Comparison of ENCODE assay signal across 8 mouse cellular contexts in the genomic region with DNA sequence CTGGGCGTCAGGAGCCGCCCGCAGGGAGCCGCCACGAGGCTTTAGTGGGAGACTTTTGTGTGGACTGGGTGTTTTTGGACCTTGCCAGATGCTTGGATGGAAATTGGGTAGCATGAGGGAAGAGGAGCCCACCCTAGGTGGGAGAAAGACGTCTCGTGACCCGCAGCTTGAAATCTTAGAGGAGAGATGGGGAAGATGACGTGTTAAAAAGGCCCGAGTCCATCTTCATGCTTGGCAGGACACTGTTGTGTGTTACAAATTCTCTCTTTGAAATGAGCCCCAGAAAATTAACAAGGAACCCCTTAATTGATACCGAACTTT. TPM values are rescaled to one million over a fixed set of nuclear protein-coding genes. Genes with fewer than 3 reads are reported as not detected.
DNase-seq lines count a peak whose midpoint lies in the region; ATAC-seq and TF ChIP-seq lines count a peak whose summit lies in the region.

No protein-coding gene starts in this region.

- peaks cover 4% of the 10 kb centered on the region; the same call in 1 of the 2 replicates for H3K4me1 ChIP-seq in lung, embryonic 14.5 days (ENCODE audit: insufficient read depth)
- peaks cover 14% of the 10 kb centered on the region for H3K4me1 ChIP-seq in embryonic facial prominence, embryonic 14.5 days (ENCODE audit: control insufficient read depth, insufficient read depth, low read length)
- peaks cover 7% of the 10 kb centered on the region; the same call in 1 of the 2 replicates for H3K4me1 ChIP-seq in intestine, postnatal 0 days (replicated peaks; ENCODE audit: control insufficient read depth, insufficient read depth, low read length)
- peaks cover 21% of the 10 kb centered on the region for H3K4me1 ChIP-seq in neural tube, embryonic 15.5 days

- WGBS in lung, embryonic 14.5 days, result 5% methylated on average over 11 of the region's 11 CpGs
- WGBS in embryonic facial prominence, embryonic 14.5 days, result 5% methylated on average over 11 of the region's 11 CpGs
- WGBS in intestine, postnatal 0 days, result 7% methylated on average over 11 of the region's 11 CpGs
- 3% methylated on average over 11 of the region's 11 CpGs for WGBS in neural tube, embryonic 15.5 days

- peaks cover 34% of the 10 kb centered on the region for H3K36me3 ChIP-seq in lung, embryonic 14.5 days (ENCODE audit: insufficient read depth)
- H3K36me3 ChIP-seq in embryonic facial prominence, embryonic 14.5 days (ENCODE audit: control insufficient read depth, insufficient read depth, low read length), result peaks cover 33% of the 10 kb centered on the region
- H3K36me3 ChIP-seq in intestine, postnatal 0 days (ENCODE audit: control insufficient read depth, insufficient read depth), result peaks cover 32% of the 10 kb centered on the region
- H3K36me3 ChIP-seq in neural tube, embryonic 15.5 days, result peaks cover 31% of the 10 kb centered on the region

- TF ChIP-seq CTCF in lung, embryonic 14.5 days (IDR thresholded peaks at IDR 0.05; ENCODE audit: low read depth), result no peak
- no peak for TF ChIP-seq CTCF in intestine, postnatal 0 days (IDR thresholded peaks at IDR 0.05; ENCODE audit: low read depth)

- no peaks in the 10 kb centered on the region for H3K27me3 ChIP-seq in lung, embryonic 14.5 days (ENCODE audit: insufficient read depth, low read length)
- H3K27me3 ChIP-seq in embryonic facial prominence, embryonic 14.5 days (replicated peaks; ENCODE audit: control insufficient read depth, insufficient read depth, low read length), result no peaks in the 10 kb centered on the region
- H3K27me3 ChIP-seq in intestine, postnatal 0 days (replicated peaks; ENCODE audit: control insufficient read depth, insufficient read depth, low read length), result no peaks in the 10 kb centered on the region
- H3K27me3 ChIP-seq in neural tube, embryonic 15.5 days (replicated peaks), result no peaks in the 10 kb centered on the region

- H3K9me3 ChIP-seq in lung, embryonic 14.5 days (ENCODE audit: low read depth, low read length), result no peaks in the 10 kb centered on the region; the same call in 1 of the 2 replicates
- H3K9me3 ChIP-seq in embryonic facial prominence, embryonic 14.5 days (ENCODE audit: control insufficient read depth, low read length), result no peaks in the 10 kb centered on the region
- no peaks in the 10 kb centered on the region for H3K9me3 ChIP-seq in intestine, postnatal 0 days (ENCODE audit: control insufficient read depth)
- H3K9me3 ChIP-seq in neural tube, embryonic 15.5 days (replicated peaks), result no peaks in the 10 kb centered on the region

- H3K4me3 ChIP-seq in lung, embryonic 14.5 days (ENCODE audit: low read depth, low read length), result peak overlapping the region; percentile 78
- peak overlapping the region; percentile 82 for H3K4me3 ChIP-seq in embryonic facial prominence, embryonic 14.5 days (ENCODE audit: low read depth, low read length)
- peak overlapping the region; percentile 87 for H3K4me3 ChIP-seq in intestine, postnatal 0 days (ENCODE audit: low read depth, low read length)
- peak overlapping the region; percentile 89 for H3K4me3 ChIP-seq in neural tube, embryonic 15.5 days (replicated peaks)

- H3K4me2 ChIP-seq in lung, embryonic 14.5 days, result peak overlapping the region; percentile 88
- peak overlapping the region; percentile 92 for H3K4me2 ChIP-seq in embryonic facial prominence, embryonic 14.5 days (ENCODE audit: low read depth, low read length)
- H3K4me2 ChIP-seq in intestine, postnatal 0 days (replicated peaks; ENCODE audit: low read depth), result peak overlapping the region; percentile 86
- H3K4me2 ChIP-seq in neural tube, embryonic 15.5 days, result peak overlapping the region; percentile 69

- H3K9ac ChIP-seq in lung, embryonic 14.5 days, result peak overlapping the region; percentile 88
- peak overlapping the region; percentile 97 for H3K9ac ChIP-seq in embryonic facial prominence, embryonic 14.5 days (ENCODE audit: low read depth, low read length)
- H3K9ac ChIP-seq in intestine, postnatal 0 days (ENCODE audit: low read depth, low read length), result peak overlapping the region; percentile 94
- peak overlapping the region; percentile 98 for H3K9ac ChIP-seq in neural tube, embryonic 15.5 days (replicated peaks)

- ATAC-seq in lung, embryonic 14.5 days (ENCODE audit: insufficient read depth), result no peak
- ATAC-seq in embryonic facial prominence, embryonic 14.5 days (ENCODE audit: low read depth), result no peak
- no peak for ATAC-seq in intestine, postnatal 0 days
- ATAC-seq in neural tube, embryonic 15.5 days (ENCODE audit: low FRiP score), result peak; percentile 58

- no peak for DNase-seq in lung, embryonic 14.5 days
- DNase-seq in lung, postnatal 4 days, result no peak
- DNase-seq in embryonic facial prominence, embryonic 14.5 days (ENCODE audit: low spot score), result no peak
- DNase-seq in frontal cortex, postnatal 25 days (ENCODE audit: low spot score in 2 of 2), result no peak
- DNase-seq in layer of hippocampus, postnatal 10 days (ENCODE audit: low spot score in 2 of 2), result no peak
- no peak for DNase-seq in kidney, postnatal 4 days

- peak overlapping the region; percentile 99 for H3K27ac ChIP-seq in lung, embryonic 14.5 days (ENCODE audit: low read depth)
- H3K27ac ChIP-seq in embryonic facial prominence, embryonic 14.5 days (replicated peaks; ENCODE audit: low read depth, low read length), result peak overlapping the region; percentile 98
- H3K27ac ChIP-seq in intestine, postnatal 0 days (ENCODE audit: low read depth, low read length), result peak overlapping the region; percentile 98
- peak overlapping the region; percentile 100 for H3K27ac ChIP-seq in neural tube, embryonic 15.5 days (replicated peaks)

RNA-seq across cellular contexts. Expression of a gene that starts 0.6 kb away (rescaled TPM):
- polyA plus RNA-seq in lung, embryonic 14.5 days (2014; fragmentation: Nextera tagmentation; extraction: Ambion mirVana), result 22.5 and 23.6 TPM in 2 replicates
- polyA plus RNA-seq in embryonic facial prominence, embryonic 14.5 days (2014; fragmentation: Nextera tagmentation; extraction: Ambion mirVana), result 13.6 and 17.8 TPM in 2 replicates
- polyA plus RNA-seq in intestine, postnatal 0 days (2015; fragmentation: Nextera tagmentation; extraction: Ambion mirVana), result 14.9 and 15.7 TPM in 2 replicates
- polyA plus RNA-seq in neural tube, embryonic 15.5 days (2015; fragmentation: Nextera tagmentation; extraction: Ambion mirVana), result 21.2 and 22.1 TPM in 2 replicates
- total RNA-seq in layer of hippocampus, postnatal 10 days (2021), result 10 to 100 TPM; 33.6 to 35.0 TPM
